Mouse (Mus musculus) intestine, postnatal 0 days (tissue): ENCODE data around the gene Rex1bd. TPM values are rescaled to one million over a fixed set of nuclear protein-coding genes. Genes with fewer than 3 reads are reported as not detected.
A peak's percentile ranks its signal among the peaks of the same experiment; 100 is the strongest.

Source experiments
- ATAC-seq: fragments of 200-750 bp; cut with Nextera tagmentation; 2 replicates; pipeline ENCODE4 v1.8.0; 2017; ENCODE audit warnings: mild to moderate bottlenecking, moderate TSS enrichment, moderate library complexity
- H3K27ac ChIP-seq: fragments of 300-500 bp; sonication (generic); 2 replicates; pipeline ENCODE4 v1.5.1; 2014; ENCODE audit warnings: mild to moderate bottlenecking, low read depth, low read length, moderate library complexity
- H3K27me3 ChIP-seq: fragments of 300-500 bp; sonication (generic); replicated peaks from 2 replicates; pipeline ENCODE4 v1.6.1; 2014; ENCODE audit warnings: low read length, mixed read lengths; ENCODE audit not compliant: control insufficient read depth, insufficient read depth
- H3K36me3 ChIP-seq: fragments of 300-500 bp; sonication (generic); 2 replicates; pipeline ENCODE4 v1.6.1; 2014; ENCODE audit warnings: mild to moderate bottlenecking, moderate library complexity; ENCODE audit not compliant: control insufficient read depth, insufficient read depth
- H3K4me1 ChIP-seq: fragments of 300-500 bp; sonication (generic); replicated peaks from 2 replicates; pipeline ENCODE4 v1.6.1; 2014; ENCODE audit warnings: antibody characterized with exemption, low read length, mixed read lengths; ENCODE audit not compliant: control insufficient read depth, insufficient read depth
- H3K4me2 ChIP-seq: fragments of 300-500 bp; sonication (generic); replicated peaks from 2 replicates; pipeline ENCODE4 v1.6.1; 2014; ENCODE audit warnings: low read depth, mild to moderate bottlenecking, moderate library complexity
- H3K4me3 ChIP-seq: fragments of 300-500 bp; sonication (generic); 2 replicates; pipeline ENCODE4 v1.5.1; 2014; ENCODE audit warnings: low read depth, low read length
- H3K9ac ChIP-seq: fragments of 300-500 bp; sonication (generic); 2 replicates; pipeline ENCODE4 v1.6.1; 2014; ENCODE audit warnings: mild to moderate bottlenecking, low read depth, low read length
- H3K9me3 ChIP-seq: fragments of 300-500 bp; sonication (generic); 2 replicates; pipeline ENCODE4 v1.6.1; 2016; ENCODE audit warnings: mixed run types; ENCODE audit not compliant: control insufficient read depth
- CTCF ChIP-seq: sonication (generic); IDR thresholded peaks from 2 replicates; pipeline ENCODE4 v1.5.1; 2016; ENCODE audit warnings: low read depth, mild to moderate bottlenecking, control low read depth, antibody characterized with exemption, moderate library complexity
- WGBS: fragments of 180-500 bp; shearing (Covaris S2); extraction: QIAGEN DNeasy Blood & Tissue Kit; methylation state at CpG from one replicate; pipeline ENCODE4 v1.1.7; 2014; 5-methylcytosine and 5-hydroxymethylcytosine counted together
- polyA plus RNA-seq: library from polyadenylated mRNA; unstranded; fragments of >200 nt; fragmentation: Nextera tagmentation; extraction: Ambion mirVana; gene quantifications from 2 replicates; pipeline ENCODE4 v1.2.1, GENCODE M21; 2015

Gene Rex1bd
- polyA plus RNA-seq, 1 experiment from 2014 or later = 148 TPM

GRCm38 (mm10) chr8:70522592-70523403 lies 16.2 kb upstream of the Rex1bd start:
- H3K4me1 ChIP-seq = 0 out of 2 replicates have a peak, but pooled peaks cover 6% of the 10 kb centered on the region
- under 1% methylated on average over 50 of the region's 51 CpGs for WGBS
- no peaks in the 10 kb centered on the region for H3K27me3 ChIP-seq
- ATAC-seq = peak; percentile 85
- peak overlapping the region; percentile 65 for H3K4me3 ChIP-seq
- H3K4me2 ChIP-seq = peak overlapping the region; percentile 65
- peak overlapping the region; percentile 91 for H3K27ac ChIP-seq
- peaks cover 17% of the 10 kb centered on the region; the same call in 1 of the 2 replicates for H3K36me3 ChIP-seq
- H3K9me3 ChIP-seq = no peaks in the 10 kb centered on the region
- TF ChIP-seq CTCF = peak; percentile 87
- H3K9ac ChIP-seq = peak overlapping the region; percentile 86

- no peaks in the 10 kb centered on the region for H3K9me3 ChIP-seq
- H3K27me3 ChIP-seq = no peaks in the 10 kb centered on the region
- no peak overlapping the region for H3K4me3 ChIP-seq
- 0 out of 2 replicates have a peak, but pooled peaks cover 6% of the 10 kb centered on the region for H3K4me1 ChIP-seq
- 57% methylated on average over 2 of the region's 2 CpGs for WGBS
- no peak for ATAC-seq
- no peak overlapping the region for H3K27ac ChIP-seq
- no peak for TF ChIP-seq CTCF
- H3K9ac ChIP-seq = no peak overlapping the region
- H3K36me3 ChIP-seq = peaks cover 32% of the 10 kb centered on the region; the same call in 1 of the 2 replicates
- H3K4me2 ChIP-seq = no peak overlapping the region
These were observed 13.1 kb upstream of the Rex1bd start for GRCm38 (mm10) chr8:70519606-70520005.

GRCm38 (mm10) chr8:70519043-70519442 lies 12.5 kb upstream of the Rex1bd start:
- no peak for ATAC-seq
- peaks cover 37% of the 10 kb centered on the region; the same call in 1 of the 2 replicates for H3K36me3 ChIP-seq
- H3K9ac ChIP-seq = no peak overlapping the region
- H3K4me3 ChIP-seq = no peak overlapping the region
- TF ChIP-seq CTCF = no peak
- H3K27ac ChIP-seq = no peak overlapping the region
- WGBS = 83% methylated on average over 6 of the region's 6 CpGs
- H3K4me2 ChIP-seq = no peak overlapping the region
- no peaks in the 10 kb centered on the region for H3K27me3 ChIP-seq
- no peaks in the 10 kb centered on the region for H3K9me3 ChIP-seq
- 0 out of 2 replicates have a peak, but pooled peaks cover 6% of the 10 kb centered on the region for H3K4me1 ChIP-seq

GRCm38 (mm10) chr8:70517940-70518643 lies 11.5 kb upstream of the Rex1bd start:
- Histone ChIP-seq H3K4me2 (no peak overlapping the region), H3K27ac (no peak overlapping the region), H3K4me1 (no peaks in the 10 kb centered on the region), H3K4me3 (no peak overlapping the region), H3K27me3 (no peaks in the 10 kb centered on the region), H3K9ac (no peak overlapping the region), H3K9me3 (no peaks in the 10 kb centered on the region), H3K36me3 (peaks cover 46% of the 10 kb centered on the region; the same call in 1 of the 2 replicates)
- 77% methylated on average over 10 of the region's 10 CpGs for WGBS
- ATAC-seq = no peak
- no peak for TF ChIP-seq CTCF

GRCm38 (mm10) chr8:70513441-70513840 lies 6.9 kb upstream of the Rex1bd start:
- WGBS = 62% methylated on average over 2 of the region's 2 CpGs
- no peak overlapping the region for H3K9ac ChIP-seq
- no peak overlapping the region for H3K4me2 ChIP-seq
- peaks cover 34% of the 10 kb centered on the region; the same call in 1 of the 2 replicates for H3K36me3 ChIP-seq
- no peaks in the 10 kb centered on the region; the same call in 1 of the 2 replicates for H3K4me1 ChIP-seq
- H3K27ac ChIP-seq = no peak overlapping the region
- ATAC-seq = no peak
- H3K4me3 ChIP-seq = no peak overlapping the region
- H3K9me3 ChIP-seq = no peaks in the 10 kb centered on the region
- no peak for TF ChIP-seq CTCF
- no peaks in the 10 kb centered on the region for H3K27me3 ChIP-seq

GRCm38 (mm10) chr8:70512253-70512903 lies 5.8 kb upstream of the Rex1bd start:
- H3K9ac ChIP-seq = no peak overlapping the region
- peaks cover 34% of the 10 kb centered on the region; the same call in 1 of the 2 replicates for H3K36me3 ChIP-seq
- no peak for ATAC-seq
- WGBS = 90% methylated on average over 11 of the region's 11 CpGs
- H3K27me3 ChIP-seq = no peaks in the 10 kb centered on the region
- no peaks in the 10 kb centered on the region; the same call in 1 of the 2 replicates for H3K4me1 ChIP-seq
- no peak overlapping the region for H3K4me2 ChIP-seq
- H3K9me3 ChIP-seq = no peaks in the 10 kb centered on the region
- no peak overlapping the region for H3K27ac ChIP-seq
- H3K4me3 ChIP-seq = no peak overlapping the region
- no peak for TF ChIP-seq CTCF
